Mouse (Mus musculus): ENCODE results near the gene Pex6.
A peak's percentile ranks its signal among the peaks of the same experiment; 100 is the strongest.
"Not testable (repeated sequence)": the region's sequence is repeated elsewhere in the genome, so short reads cannot be mapped to it uniquely, and the experiment has no call there.

Pex6 gene

DNA sequence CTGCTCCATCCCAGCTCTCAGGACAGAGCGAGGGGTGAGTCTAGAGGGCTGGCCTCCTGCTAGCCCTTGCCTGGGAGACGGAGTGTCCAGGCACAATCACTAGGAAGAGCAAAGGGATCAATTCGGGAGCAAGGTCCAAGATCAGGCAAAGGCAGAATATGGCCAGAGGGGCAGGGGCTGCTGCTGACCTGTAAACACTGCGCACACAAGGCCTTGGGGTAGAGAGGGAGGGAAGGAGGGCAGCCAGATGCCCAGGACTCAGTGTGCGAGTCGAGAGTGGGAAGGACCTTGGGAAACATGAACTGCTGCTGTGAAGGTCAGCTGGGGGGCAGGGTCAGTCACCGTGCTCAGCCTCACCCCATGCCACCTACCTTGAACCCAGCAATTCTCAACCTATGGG, 24.0 kb downstream of the Pex6 start:
- DNase-seq (ENCODE audit: low read depth) = no peak

DNA sequence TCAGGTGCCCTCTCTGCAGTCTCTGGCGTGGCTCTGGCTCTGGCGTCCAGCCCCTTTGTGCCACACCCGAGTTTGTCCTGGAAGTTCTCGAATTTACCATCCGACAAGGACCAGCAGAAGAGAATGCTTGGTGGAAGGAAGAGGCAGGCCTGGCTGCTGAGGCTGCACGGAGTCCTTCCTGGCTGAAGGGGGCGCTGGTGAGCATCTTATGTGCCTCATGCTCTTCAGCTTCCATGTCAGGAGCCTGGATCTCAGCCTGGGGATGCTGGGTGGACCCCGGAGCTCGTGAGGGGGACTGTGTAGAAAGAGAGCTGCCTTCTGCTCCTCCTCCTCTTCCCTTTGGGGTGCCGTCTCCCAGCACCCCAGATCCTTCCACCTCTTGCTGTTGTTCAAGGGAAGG, 24.9 kb downstream of the Pex6 start:
- DNase-seq (ENCODE audit: low read depth) = peak; percentile 55

DNA sequence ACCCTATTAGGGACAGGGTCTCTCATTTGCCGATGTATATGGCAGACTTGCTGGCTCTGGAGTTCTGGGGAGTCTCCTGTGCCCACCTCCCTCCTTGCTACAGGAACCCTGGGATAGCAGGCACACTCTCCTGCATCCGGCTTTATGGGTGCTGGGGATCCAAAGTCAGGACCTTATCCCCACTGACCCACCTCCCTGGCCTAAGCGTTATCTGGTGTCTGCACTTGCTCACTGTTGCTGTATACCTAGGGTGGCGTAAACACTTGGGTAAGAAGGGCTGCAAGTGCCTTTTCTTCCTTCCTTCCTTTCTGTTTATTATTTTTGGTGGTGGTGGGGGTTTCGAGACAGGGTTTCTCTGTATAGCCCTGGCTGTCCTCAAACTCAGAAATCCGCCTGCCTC, 30.0 kb downstream of the Pex6 start:
- DNase-seq (ENCODE audit: low read depth) = no peak

DNA sequence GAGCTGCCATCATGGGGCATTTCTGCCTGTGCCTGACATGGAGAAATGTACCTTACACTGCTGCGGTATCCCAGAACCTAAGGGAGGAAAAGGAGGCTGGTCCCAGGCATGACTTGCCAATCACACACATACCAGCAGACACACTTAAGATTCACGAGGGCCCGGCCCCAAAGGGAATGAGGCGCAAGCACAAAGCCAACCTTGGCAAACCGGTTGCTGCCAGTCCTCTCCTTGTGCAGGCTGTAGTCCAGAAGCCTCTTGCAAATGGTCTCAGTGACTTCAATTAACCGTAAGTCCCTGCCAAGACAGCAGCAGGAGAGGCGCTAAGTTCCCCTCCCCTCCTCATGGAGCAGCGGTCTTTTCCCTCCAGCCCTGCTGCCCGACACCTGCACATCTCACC, 31.7 kb downstream of the Pex6 start:
- no peak for DNase-seq (ENCODE audit: low read depth)

- no peak for DNase-seq (ENCODE audit: low read depth)
These were observed 34.2 kb downstream of the Pex6 start for GRCm38 (mm10) chr17:46745506-46745905.

- DNase-seq (ENCODE audit: low read depth) = no peak
These were observed 36.0 kb downstream of the Pex6 start for GRCm38 (mm10) chr17:46747234-46747633.

DNA sequence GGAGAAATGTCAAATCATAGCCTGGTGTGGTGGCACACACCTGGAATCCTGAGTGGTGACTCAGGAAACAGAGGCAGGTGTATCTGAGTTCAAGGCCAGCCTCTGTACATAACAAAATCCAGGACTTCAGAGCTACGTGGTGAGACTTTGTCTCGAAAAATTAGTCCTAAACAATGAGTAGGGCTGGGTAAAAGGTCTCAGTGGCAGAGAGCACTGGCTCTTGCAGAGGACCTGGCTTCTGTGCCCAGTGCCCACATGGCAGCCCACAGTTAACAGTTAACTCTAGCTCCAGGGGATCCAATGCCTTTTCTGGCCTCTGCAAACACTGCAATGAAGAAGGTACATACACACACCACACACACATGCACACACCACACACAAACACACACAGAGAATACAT, 36.5 kb downstream of the Pex6 start:
- no peak for DNase-seq (ENCODE audit: low read depth)

- no peak for DNase-seq (ENCODE audit: low read depth)
These were observed 38.0 kb downstream of the Pex6 start for GRCm38 (mm10) chr17:46749282-46749681.

- no peak for DNase-seq (ENCODE audit: low read depth)
These were observed 39.3 kb downstream of the Pex6 start for GRCm38 (mm10) chr17:46750580-46750979.

GRCm38 (mm10) chr17:46751056-46751793, 40.0 kb downstream of the Pex6 start:
- DNase-seq (ENCODE audit: low read depth) = peak; percentile 77

DNA sequence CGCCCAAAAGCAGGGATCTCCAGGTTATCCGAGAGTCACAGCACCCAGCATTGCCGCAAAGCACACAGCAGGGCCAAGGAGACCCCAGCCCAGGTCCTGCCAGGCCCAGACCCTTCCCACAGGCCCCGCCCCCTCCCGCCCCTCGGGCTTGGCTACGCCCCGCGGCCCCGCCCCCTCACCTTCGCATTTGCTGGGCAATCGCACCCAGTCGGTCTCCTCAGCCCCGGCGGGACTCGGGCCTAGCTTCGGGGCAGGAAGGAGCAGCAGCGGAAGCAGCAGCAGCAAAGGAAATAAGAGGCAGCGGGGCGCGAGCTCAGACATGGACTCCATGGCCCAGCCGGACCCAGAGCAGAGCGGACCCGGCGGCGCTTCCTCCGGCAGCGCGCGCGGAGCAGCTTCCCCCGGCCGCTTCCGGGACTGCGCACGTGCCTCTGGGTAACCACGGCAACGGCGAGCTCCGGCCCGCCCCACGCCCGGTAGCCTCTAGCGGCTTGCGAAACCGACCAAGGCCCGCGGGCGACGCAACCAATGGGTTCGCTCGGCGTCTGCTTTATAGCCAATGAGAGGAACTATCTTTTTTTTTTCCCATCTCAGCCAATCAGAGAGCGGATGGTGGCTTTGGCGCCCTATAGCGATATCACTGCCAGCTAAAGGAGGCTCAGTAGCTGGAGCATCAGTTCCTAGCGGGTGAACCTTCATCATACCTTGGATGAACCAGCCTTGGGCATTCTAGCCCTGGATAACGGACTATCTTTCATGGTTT, 40.7 kb downstream of the Pex6 start, which contains the start of gene Cnpy3:
Gene Cnpy3, minus strand, starts transcription at position 421 of the 763 bp plus-strand sequence.
- DNase-seq (ENCODE audit: low read depth) = peak; percentile 99

DNA sequence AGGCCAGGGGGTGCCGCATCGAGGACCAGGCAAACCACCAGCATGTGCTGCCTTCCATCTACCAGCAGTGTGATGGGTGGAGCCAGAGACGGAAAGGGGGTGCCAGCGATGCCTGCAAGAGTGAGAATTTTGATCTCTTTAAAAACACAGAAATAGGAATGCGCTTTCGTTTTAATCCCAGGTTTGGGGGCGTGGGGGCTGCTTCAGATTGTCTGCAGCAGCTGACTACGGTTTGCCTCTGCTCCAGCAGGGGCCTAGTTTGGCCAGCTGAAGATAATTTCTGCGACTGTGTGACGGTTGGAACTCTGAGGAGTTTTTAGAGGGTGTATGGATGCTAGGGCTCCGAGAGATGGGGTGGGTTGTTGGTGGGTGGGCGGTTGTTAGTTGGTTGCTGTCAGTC, 47.5 kb downstream of the Pex6 start:
- DNase-seq (ENCODE audit: low read depth) = no peak

- no peak for DNase-seq (ENCODE audit: low read depth)
These were observed 52.3 kb downstream of the Pex6 start, which contains the start of gene Ptcra for GRCm38 (mm10) chr17:46763544-46763943. TSS of gene Ptcra (minus strand) at chr17:46763712.

GRCm38 (mm10) chr17:46764916-46765315, 53.7 kb downstream of the Pex6 start:
- DNase-seq (ENCODE audit: low read depth) = not testable (repeated sequence)

DNA sequence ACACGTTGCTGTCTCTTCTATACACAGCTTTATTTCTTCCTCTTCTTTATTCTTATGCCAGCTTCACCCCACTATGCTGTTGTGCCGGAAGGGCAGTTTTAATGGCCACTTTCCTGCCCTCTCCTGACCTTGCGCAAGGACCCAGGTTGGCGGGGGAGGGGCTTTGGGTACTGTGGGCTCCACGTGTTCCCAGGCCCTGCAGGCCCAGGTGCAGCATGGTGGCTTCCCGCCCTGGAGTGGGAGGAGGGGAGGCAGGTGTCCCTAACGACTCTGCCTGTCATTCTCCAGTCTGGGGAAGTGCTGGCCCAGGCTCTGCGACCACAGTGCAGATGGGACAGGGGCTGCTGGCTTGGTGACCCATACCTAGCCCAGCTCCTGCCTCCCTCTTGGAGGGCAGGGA, 56.6 kb downstream of the Pex6 start:
- no peak for DNase-seq (ENCODE audit: low read depth)

DNA sequence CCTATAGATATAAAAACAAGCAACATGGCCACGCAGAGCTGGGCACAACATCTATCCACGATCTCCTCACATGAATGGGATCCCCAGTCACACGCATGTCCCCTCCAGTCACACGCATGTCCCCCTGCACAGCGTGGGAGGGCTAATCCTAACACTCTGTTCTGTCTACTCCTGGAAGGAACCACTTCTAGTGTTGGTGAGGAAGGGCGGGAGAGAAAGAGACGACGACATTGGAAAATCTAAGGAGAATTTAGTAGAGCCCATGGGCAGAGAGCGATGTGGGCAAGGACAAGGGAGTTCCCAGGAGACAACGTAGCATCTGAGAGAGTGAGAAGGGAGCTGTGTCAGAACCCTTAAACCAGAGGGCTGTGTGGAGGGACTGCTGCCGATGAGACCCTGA, 59.3 kb downstream of the Pex6 start:
- no peak for DNase-seq (ENCODE audit: low read depth)

DNA sequence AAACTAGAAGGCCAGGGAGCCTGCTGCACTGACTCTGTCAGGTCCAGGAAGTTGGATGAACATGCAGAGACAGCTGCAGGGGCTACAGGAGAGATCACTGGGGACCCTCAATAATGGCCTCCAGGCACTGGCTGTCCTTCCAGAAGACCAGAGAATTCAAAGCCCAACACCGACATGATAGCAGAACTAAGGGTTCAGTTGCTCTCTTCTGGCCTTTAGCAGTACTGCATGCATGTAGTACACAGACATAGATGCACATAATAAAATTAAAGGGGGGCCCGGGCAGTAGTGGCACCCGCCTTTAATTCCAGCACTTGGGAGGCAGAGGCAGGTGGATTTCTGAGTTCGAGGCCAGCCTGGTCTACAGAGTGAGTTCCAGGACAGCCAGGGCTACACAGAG, 59.8 kb downstream of the Pex6 start:
- DNase-seq (ENCODE audit: low read depth) = no peak

GRCm38 (mm10) chr17:46771616-46772015, 60.4 kb downstream of the Pex6 start:
- DNase-seq (ENCODE audit: low read depth) = no peak

DNA sequence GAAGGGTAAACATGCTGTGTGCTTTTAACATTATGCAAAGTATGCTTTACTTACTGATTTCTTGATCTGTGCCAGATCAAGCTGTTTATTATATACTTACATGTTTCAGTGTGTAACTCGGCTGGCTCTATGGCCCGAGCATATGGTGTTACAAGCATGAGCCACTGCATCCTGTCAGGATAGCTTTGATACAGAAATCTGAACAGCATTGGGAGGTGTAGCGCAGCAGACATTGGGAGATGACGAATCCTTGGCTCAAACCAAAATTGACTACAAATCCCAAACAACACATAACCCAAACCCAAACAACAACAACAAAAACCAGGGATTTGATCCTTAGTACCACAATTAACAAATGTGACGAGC, 60.8 kb downstream of the Pex6 start:
- DNase-seq (ENCODE audit: low read depth) = no peak

DNA sequence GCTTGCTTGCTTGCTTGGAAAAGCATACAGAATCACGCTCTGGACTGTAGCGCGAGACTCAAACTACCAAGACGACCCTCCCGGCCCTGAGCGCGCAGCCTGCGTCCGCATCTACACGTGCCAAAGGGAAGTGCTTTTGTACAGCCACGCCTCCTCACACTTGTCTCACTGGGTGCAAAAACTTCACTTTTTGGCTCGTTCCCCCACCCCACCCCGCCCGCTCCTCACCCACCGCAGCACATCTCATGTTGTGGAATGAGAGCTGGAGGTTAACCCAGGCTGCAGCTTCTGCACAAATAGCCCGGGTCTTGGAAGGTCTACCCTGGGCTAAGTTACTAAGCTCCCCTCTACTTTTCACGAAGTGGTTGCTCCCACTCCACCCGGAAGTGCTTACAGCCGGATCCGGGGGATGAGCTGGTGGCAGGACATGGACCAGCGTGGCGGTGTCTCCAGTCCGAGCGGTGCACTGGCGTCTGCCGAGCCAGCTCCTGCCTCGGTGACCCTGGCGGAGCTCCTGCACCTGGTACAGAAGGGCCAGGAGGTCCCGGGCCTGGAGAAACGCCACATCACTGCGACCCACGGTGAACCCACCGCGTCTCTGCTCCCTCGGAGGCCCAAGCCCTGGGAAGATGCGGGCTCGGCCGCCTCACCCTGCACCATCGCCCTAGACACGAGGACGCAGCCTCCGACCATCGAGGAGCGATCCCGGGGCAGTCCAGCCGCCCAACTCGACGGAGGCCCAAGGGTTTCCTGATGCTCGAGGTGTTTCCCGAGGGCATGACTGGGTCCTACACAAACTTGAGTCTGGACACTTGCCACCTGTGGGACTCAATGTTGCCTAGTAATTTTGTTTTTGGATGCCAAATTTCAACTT, 61.4 kb downstream of the Pex6 start, which contains the start of gene 2310039H08Rik:
Gene 2310039H08Rik, plus strand, starts transcription at position 232 of the 874 bp plus-strand sequence.
- peak; percentile 93 for DNase-seq (ENCODE audit: low read depth)

DNA sequence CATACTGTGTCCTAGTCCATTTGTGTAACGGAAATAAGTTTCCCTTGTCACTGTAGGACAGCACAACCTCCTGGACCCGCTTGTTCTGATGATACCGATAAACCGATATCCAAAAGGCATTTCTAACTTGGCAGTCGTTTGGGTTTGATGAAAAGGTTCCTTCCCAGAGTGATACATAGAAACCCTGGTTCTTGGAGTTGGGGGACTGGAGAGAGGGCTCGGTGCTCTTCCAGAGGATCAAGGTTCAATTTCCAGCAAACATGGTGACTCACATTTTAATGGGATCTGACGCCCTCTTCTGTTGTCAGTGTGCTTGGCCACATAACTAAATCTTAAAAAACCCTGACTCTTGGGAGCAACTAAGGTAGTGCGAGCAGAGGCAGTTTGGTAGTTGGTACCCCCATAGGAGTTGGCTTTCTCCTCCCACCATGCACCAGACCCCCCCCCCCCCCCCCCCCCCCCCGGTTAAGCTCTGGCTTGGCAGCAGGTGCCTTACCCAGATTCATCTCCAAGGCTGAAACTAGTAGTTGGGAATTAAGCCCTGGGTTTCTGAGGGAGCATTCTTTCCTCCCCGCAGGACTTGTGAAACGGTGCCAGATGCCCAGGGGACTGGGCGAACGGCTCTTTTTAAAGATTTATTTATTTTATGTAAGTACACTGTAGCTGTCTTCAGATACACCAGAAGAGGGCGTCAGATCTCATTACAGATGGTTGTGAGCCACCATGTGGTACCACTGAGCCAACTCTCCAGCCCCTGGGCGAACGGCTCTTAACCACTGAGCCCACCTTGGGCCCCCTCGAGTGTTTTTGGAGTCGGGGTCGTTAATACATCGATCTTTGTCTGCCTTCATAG, 62.2 kb downstream of the Pex6 start:
- DNase-seq (ENCODE audit: low read depth) = peak; percentile 77

GRCm38 (mm10) chr17:46774131-46774472, 62.8 kb downstream of the Pex6 start:
- DNase-seq (ENCODE audit: low read depth) = no peak

Measured in NIH3T3 (cell line).